ENCODE assay signal across 27 mouse cellular contexts in the genomic region with DNA sequence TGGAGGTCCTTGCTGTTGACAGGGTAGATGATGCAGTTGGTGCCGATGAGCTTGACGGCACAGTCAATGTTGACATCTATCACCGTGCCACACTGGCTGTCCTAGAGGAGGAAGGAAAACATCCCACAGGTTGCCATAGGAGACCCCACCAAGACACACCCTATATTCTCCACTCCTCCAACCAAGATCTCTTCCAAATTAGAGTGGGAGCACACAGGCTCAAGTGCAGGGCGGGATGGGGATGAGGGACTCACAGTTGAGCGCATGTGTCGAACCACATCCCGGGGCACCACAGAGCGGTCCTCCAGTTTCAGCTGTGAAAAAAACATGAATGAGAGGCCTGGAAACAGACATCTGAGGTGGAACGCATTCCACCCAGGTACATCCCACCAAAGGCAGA. TPM values are rescaled to one million over a fixed set of nuclear protein-coding genes. Genes with fewer than 3 reads are reported as not detected.
DNase-seq lines count a peak whose midpoint lies in the region; ATAC-seq lines count a peak whose summit lies in the region.
"Had no signal": no experiment of that assay in that cellular context is flagged by ENCODE, and none has a peak within 500 bp of the region (broad histone marks: within the 10 kb centered on the region; RNA-seq: fewer than 3 reads in every experiment).

No protein-coding gene starts in this region.

- WGBS in liver, embryonic 16.5 days (ENCODE audit: insufficient replicate concordance), result 89% methylated on average over 9 of the region's 9 CpGs

- H3K9ac ChIP-seq in liver, embryonic 16.5 days (ENCODE audit: low read depth, low read length), result peak overlapping the region; percentile 58
- H3K9ac ChIP-seq: embryonic facial prominence, embryonic 15.5 days; forebrain, embryonic 12.5 days; hindbrain, embryonic 12.5 days had no signal

- H3K9me3 ChIP-seq in erythroblast, embryonic 14.5 days (ENCODE audit: control insufficient read depth, low read length), result no peaks in the 10 kb centered on the region
- no peaks in the 10 kb centered on the region for H3K9me3 ChIP-seq in megakaryocyte, embryonic 14.5 days
- H3K9me3 ChIP-seq in liver, embryonic 16.5 days (replicated peaks; ENCODE audit: control insufficient read depth, low read length), result no peaks in the 10 kb centered on the region
- H3K9me3 ChIP-seq: embryonic facial prominence, embryonic 15.5 days; forebrain, embryonic 12.5 days; heart, embryonic 12.5 days; hindbrain, embryonic 12.5 days had no signal

- peaks cover 82% of the 10 kb centered on the region for H3K4me1 ChIP-seq in erythroblast, embryonic 14.5 days (ENCODE audit: control insufficient read depth)
- peaks cover 85% of the 10 kb centered on the region for H3K4me1 ChIP-seq in megakaryocyte, embryonic 14.5 days
- H3K4me1 ChIP-seq in liver, embryonic 16.5 days (ENCODE audit: control insufficient read depth, low read depth, low read length), result peaks cover 43% of the 10 kb centered on the region

- H3K27me3 ChIP-seq in erythroblast, embryonic 14.5 days (ENCODE audit: control insufficient read depth), result no peaks in the 10 kb centered on the region
- no peaks in the 10 kb centered on the region for H3K27me3 ChIP-seq in megakaryocyte, embryonic 14.5 days (replicated peaks)
- no peaks in the 10 kb centered on the region for H3K27me3 ChIP-seq in liver, embryonic 16.5 days (ENCODE audit: control insufficient read depth, insufficient read depth, low read depth, low read length)
- H3K27me3 ChIP-seq: embryonic facial prominence, embryonic 15.5 days; forebrain, embryonic 12.5 days; heart, embryonic 12.5 days; hindbrain, embryonic 12.5 days; Patski had no signal

- H3K4me3 ChIP-seq in erythroblast, embryonic 14.5 days (replicated peaks), result peak overlapping the region; percentile 52
- H3K4me3 ChIP-seq in megakaryocyte, embryonic 14.5 days (replicated peaks), result peak overlapping the region; percentile 82
- H3K4me3 ChIP-seq in liver, embryonic 16.5 days (ENCODE audit: low read depth, low read length), result peak overlapping the region; percentile 38
- H3K4me3 ChIP-seq: embryonic facial prominence, embryonic 15.5 days; forebrain, embryonic 12.5 days; heart, adult 2 months; heart, embryonic 12.5 days; hindbrain, embryonic 12.5 days had no signal

- H3K27ac ChIP-seq in liver, embryonic 16.5 days (ENCODE audit: low read length), result peak overlapping the region; percentile 89
- H3K27ac ChIP-seq: embryonic facial prominence, embryonic 15.5 days; forebrain, embryonic 12.5 days; heart, adult 2 months; hindbrain, embryonic 12.5 days had no signal

- H3K36me3 ChIP-seq in erythroblast, embryonic 14.5 days (ENCODE audit: control insufficient read depth), result peaks cover 96% of the 10 kb centered on the region
- H3K36me3 ChIP-seq in megakaryocyte, embryonic 14.5 days (replicated peaks; ENCODE audit: low read length), result peaks cover 92% of the 10 kb centered on the region
- peaks cover 38% of the 10 kb centered on the region for H3K36me3 ChIP-seq in liver, embryonic 16.5 days (ENCODE audit: control insufficient read depth, insufficient read depth)

- no peak for ATAC-seq in erythroblast, adult 5-6 weeks (replicated peaks; ENCODE audit: low FRiP score, poor library complexity, severe bottlenecking)
- no peak for ATAC-seq in megakaryocyte, adult 5-6 weeks (ENCODE audit: poor library complexity, severe bottlenecking)
- ATAC-seq in liver, embryonic 16.5 days (ENCODE audit: low read depth), result no peak
- ATAC-seq: activated CD4-positive, CD25-positive, alpha-beta regulatory T cell, adult 4 months; forebrain, embryonic 16.5 days; hindbrain, embryonic 16.5 days; Patski had no signal

- no peak for DNase-seq in ovary, postnatal 14 days (ENCODE audit: low spot score)
- no peak for DNase-seq in ovary, postnatal 36 days (ENCODE audit: low spot score)
- DNase-seq: adrenal gland, postnatal 14 days; cerebellum, adult 18-20 months; cerebellum, adult 9-11 months; cerebellum, postnatal 36 days; gastrocnemius, postnatal 10 days; heart, adult 2 months; heart, postnatal 36 days had no signal

- H3K4me2 ChIP-seq in liver, embryonic 16.5 days (ENCODE audit: low read depth, low read length), result peak overlapping the region; percentile 66
- H3K4me2 ChIP-seq: embryonic facial prominence, embryonic 15.5 days; forebrain, embryonic 12.5 days; hindbrain, embryonic 12.5 days had no signal

RNA-seq across cellular contexts. Expression of gene Sphk1, which starts 18.1 kb away (rescaled TPM):
- 13.6 and 14.3 TPM in 2 replicates for polyA plus RNA-seq in erythroblast, embryonic 14.5 days (2012)
- total RNA-seq in erythroblast, adult 5-6 weeks (2015; ENCODE audit: low replicate concordance), result 14.2 and 15.9 TPM in 2 replicates
- 45.3 and 46.3 TPM in 2 replicates for total RNA-seq in erythroblast, adult 5-6 weeks (2017; ENCODE audit: low replicate concordance)
- 0.10 and 3.5 TPM in 2 replicates for polyA plus RNA-seq in megakaryocyte, embryonic 14.5 days (2012; ENCODE audit: insufficient read depth, low replicate concordance)
- 0.60 and 2.2 TPM in 2 replicates for total RNA-seq in megakaryocyte, adult 5-6 weeks (2015)
- 1.7 and 2.1 TPM in 2 replicates for total RNA-seq in megakaryocyte, adult 5-6 weeks (2017)
- polyA plus RNA-seq in liver, embryonic 16.5 days (2015; fragmentation: Nextera tagmentation; extraction: Ambion mirVana), result 23.7 and 24.3 TPM in 2 replicates
- polyA plus RNA-seq: activated CD4-positive, CD25-positive, alpha-beta regulatory T cell, adult 4 months had no signal

RNA-seq across cellular contexts. Expression of gene Ube2o, which starts 32.5 kb away (rescaled TPM):
- polyA plus RNA-seq in erythroblast, embryonic 14.5 days (2012), result 71.6 and 80.5 TPM in 2 replicates
- 473 and 508 TPM in 2 replicates for total RNA-seq in erythroblast, adult 5-6 weeks (2015; ENCODE audit: low replicate concordance)
- total RNA-seq in erythroblast, adult 5-6 weeks (2017; ENCODE audit: low replicate concordance), result 800 and 935 TPM in 2 replicates
- 67.5 and 115 TPM in 2 replicates for polyA plus RNA-seq in megakaryocyte, embryonic 14.5 days (2012; ENCODE audit: insufficient read depth, low replicate concordance)
- 2.9 and 6.6 TPM in 2 replicates for total RNA-seq in megakaryocyte, adult 5-6 weeks (2015)
- 4.8 and 7.7 TPM in 2 replicates for total RNA-seq in megakaryocyte, adult 5-6 weeks (2017)
- polyA plus RNA-seq in liver, embryonic 16.5 days (2015; fragmentation: Nextera tagmentation; extraction: Ambion mirVana), result 15.1 and 18.1 TPM in 2 replicates

RNA-seq across cellular contexts. Expression of gene Aanat, which starts 37.5 kb away (rescaled TPM):
- polyA plus RNA-seq in erythroblast, embryonic 14.5 days (2012), result not detected in 2 replicates
- not detected in 2 replicates for total RNA-seq in erythroblast, adult 5-6 weeks (2015; ENCODE audit: low replicate concordance)
- not detected in 2 replicates for total RNA-seq in erythroblast, adult 5-6 weeks (2017; ENCODE audit: low replicate concordance)
- polyA plus RNA-seq in megakaryocyte, embryonic 14.5 days (2012; ENCODE audit: insufficient read depth, low replicate concordance), result 0.21 and 2.2 TPM in 2 replicates
- not detected in 2 replicates for total RNA-seq in megakaryocyte, adult 5-6 weeks (2015)
- not detected in 2 replicates for total RNA-seq in megakaryocyte, adult 5-6 weeks (2017)
- polyA plus RNA-seq in liver, embryonic 16.5 days (2015; fragmentation: Nextera tagmentation; extraction: Ambion mirVana), result not detected in 2 replicates
- total RNA-seq: adrenal gland, adult 18-20 months; adrenal gland, postnatal 14 days; gastrocnemius, postnatal 10 days; gastrocnemius, postnatal 4 days; heart, adult 2 months; heart, postnatal 36 days; MEL had no signal
- polyA plus RNA-seq: activated CD4-positive, CD25-positive, alpha-beta regulatory T cell, adult 4 months; C2C12; embryonic facial prominence, embryonic 15.5 days; forebrain, embryonic 16.5 days; heart, adult 2 months; heart, embryonic 12.5 days; heart, embryonic 16.5 days; Patski had no signal

RNA-seq across cellular contexts. Expression of gene Prpsap1, which starts 54.8 kb away (rescaled TPM):
- 1.2 and 1.4 TPM in 2 replicates for polyA plus RNA-seq in erythroblast, embryonic 14.5 days (2012)
- 9.8 and 11.1 TPM in 2 replicates for total RNA-seq in erythroblast, adult 5-6 weeks (2015; ENCODE audit: low replicate concordance)
- 9.2 and 14.1 TPM in 2 replicates for total RNA-seq in erythroblast, adult 5-6 weeks (2017; ENCODE audit: low replicate concordance)
- polyA plus RNA-seq in megakaryocyte, embryonic 14.5 days (2012; ENCODE audit: insufficient read depth, low replicate concordance), result 18.2 and 20.3 TPM in 2 replicates
- total RNA-seq in megakaryocyte, adult 5-6 weeks (2015), result 28.6 and 32.6 TPM in 2 replicates
- 19.2 and 34.6 TPM in 2 replicates for total RNA-seq in megakaryocyte, adult 5-6 weeks (2017)
- 47.6 and 47.9 TPM in 2 replicates for polyA plus RNA-seq in liver, embryonic 16.5 days (2015; fragmentation: Nextera tagmentation; extraction: Ambion mirVana)
